Mouse (Mus musculus) forebrain, postnatal 0 days (tissue): ENCODE measurements around the gene Baiap3. TPM values are rescaled to one million over a fixed set of nuclear protein-coding genes. Genes with fewer than 3 reads are reported as not detected.

Source experiments
- ATAC-seq: fragments of 200-750 bp; cut with Nextera tagmentation; 2 replicates; pipeline ENCODE4 v1.8.0; 2017; ENCODE audit warnings: mild to moderate bottlenecking, moderate library complexity
- DNase-seq: peaks from one replicate; pipeline ENCODE4 v3.0.0-alpha.2; 2015
- H3K27ac ChIP-seq: fragments of 300-500 bp; sonication (generic); 2 replicates; pipeline ENCODE4 v1.5.1; 2014; ENCODE audit warnings: low read depth, mild to moderate bottlenecking, antibody characterized with exemption, low read length, moderate library complexity, mixed read lengths
- H3K27me3 ChIP-seq: fragments of 300-500 bp; sonication (generic); 2 replicates; pipeline ENCODE4 v1.6.1; 2014; ENCODE audit warnings: mild to moderate bottlenecking, low read length, mixed read lengths; ENCODE audit not compliant: insufficient read depth
- H3K36me3 ChIP-seq: fragments of 300-500 bp; sonication (generic); 2 replicates; pipeline ENCODE4 v1.6.1; 2014; ENCODE audit warnings: mild to moderate bottlenecking, moderate library complexity; ENCODE audit not compliant: insufficient read depth
- H3K4me1 ChIP-seq: fragments of 300-500 bp; sonication (generic); 2 replicates; pipeline ENCODE4 v1.6.1; 2014; ENCODE audit warnings: antibody characterized with exemption; ENCODE audit not compliant: insufficient read depth
- H3K4me2 ChIP-seq: fragments of 300-500 bp; sonication (generic); 2 replicates; pipeline ENCODE4 v1.6.1; 2014; ENCODE audit warnings: low read depth, mild to moderate bottlenecking, moderate library complexity
- H3K4me3 ChIP-seq: fragments of 300-500 bp; sonication (generic); 2 replicates; pipeline ENCODE4 v1.5.1; 2014; ENCODE audit warnings: low read depth, low read length, mixed read lengths
- H3K9ac ChIP-seq: fragments of 300-500 bp; sonication (generic); 2 replicates; pipeline ENCODE4 v1.6.1; 2014; ENCODE audit warnings: mild to moderate bottlenecking
- H3K9me3 ChIP-seq: fragments of 300-500 bp; sonication (generic); 2 replicates; pipeline ENCODE4 v1.6.1; 2016; ENCODE audit warnings: low read length
- CTCF ChIP-seq: sonication (generic); IDR thresholded peaks from 2 replicates; pipeline ENCODE4 v1.5.1; 2016; ENCODE audit warnings: antibody characterized with exemption, control low read depth, low read depth
- WGBS: fragments of 180-500 bp; shearing (Covaris S2); extraction: QIAGEN DNeasy Blood & Tissue Kit; methylation state at CpG from one replicate; pipeline ENCODE4 v1.1.7; 2014; 5-methylcytosine and 5-hydroxymethylcytosine counted together
- polyA plus RNA-seq: library from polyadenylated mRNA; unstranded; fragments of >200 nt; fragmentation: Nextera tagmentation; extraction: Ambion mirVana; gene quantifications from 2 replicates; pipeline ENCODE4 v1.2.1, GENCODE M21; 2015
- total RNA-seq: library from RNA; depleted of rRNA; stranded (reverse); fragments of >200 nt; gene quantifications from 2 replicates; pipeline ENCODE4 v1.2.3, GENCODE M21; 2014

The Baiap3 gene
- total and polyA plus RNA-seq, 2 experiments from 2014 or later: 16.2 to 70.8 TPM

- DNase-seq: peak; percentile 46
Observed at GRCm38 (mm10) chr17:25221821-25222503, 34.2 kb downstream of the Baiap3 start.

GRCm38 (mm10) chr17:25220746-25221145 is 35.4 kb downstream of the Baiap3 start:
- H3K4me1 ChIP-seq: no peaks in the 10 kb centered on the region
- H3K27ac ChIP-seq: no peak overlapping the region
- no peak overlapping the region for H3K9ac ChIP-seq
- H3K27me3 ChIP-seq: no peaks in the 10 kb centered on the region
- H3K4me2 ChIP-seq: no peak overlapping the region
- WGBS: 79% methylated on average over 1 of the region's 1 CpGs
- TF ChIP-seq CTCF: no peak
- DNase-seq: no peak
- ATAC-seq: no peak
- no peaks in the 10 kb centered on the region for H3K9me3 ChIP-seq
- peaks cover 33% of the 10 kb centered on the region for H3K36me3 ChIP-seq
- H3K4me3 ChIP-seq: no peak overlapping the region

More at GRCm38 (mm10) chr17:25221821-25222503, 34.2 kb downstream of the Baiap3 start:
- no peak for TF ChIP-seq CTCF
- peak overlapping the region; percentile 31 for H3K4me3 ChIP-seq
- H3K4me2 ChIP-seq: peak overlapping the region; percentile 60
- peak overlapping the region; percentile 49 for H3K9ac ChIP-seq
- 2% methylated on average over 22 of the region's 30 CpGs for WGBS
- H3K4me1 ChIP-seq: no peaks in the 10 kb centered on the region
- no peaks in the 10 kb centered on the region for H3K27me3 ChIP-seq
- H3K36me3 ChIP-seq: peaks cover 35% of the 10 kb centered on the region
- H3K9me3 ChIP-seq: no peaks in the 10 kb centered on the region
- H3K27ac ChIP-seq: no peak overlapping the region
- ATAC-seq: peak; percentile 87

GRCm38 (mm10) chr17:25219492-25220295 is 36.5 kb downstream of the Baiap3 start:
- ATAC-seq (no peak), DNase-seq (no peak)
- Histone ChIP-seq H3K4me3 (no peak overlapping the region), H3K36me3 (peaks cover 43% of the 10 kb centered on the region), H3K27ac (no peak overlapping the region), H3K27me3 (no peaks in the 10 kb centered on the region), H3K9me3 (no peaks in the 10 kb centered on the region), H3K4me2 (no peak overlapping the region), H3K4me1 (no peaks in the 10 kb centered on the region), H3K9ac (no peak overlapping the region)
- no peak for TF ChIP-seq CTCF
- WGBS: 95% methylated on average over 15 of the region's 15 CpGs

- Histone ChIP-seq H3K4me3 (no peak overlapping the region), H3K9ac (no peak overlapping the region), H3K4me2 (no peak overlapping the region), H3K27me3 (no peaks in the 10 kb centered on the region), H3K9me3 (no peaks in the 10 kb centered on the region), H3K4me1 (no peaks in the 10 kb centered on the region), H3K27ac (no peak overlapping the region), H3K36me3 (peaks cover 50% of the 10 kb centered on the region)
- WGBS: 92% methylated on average over 9 of the region's 9 CpGs
- ATAC-seq: no peak
- DNase-seq: no peak
- TF ChIP-seq CTCF: no peak
Observed at GRCm38 (mm10) chr17:25218967-25219366, 37.2 kb downstream of the Baiap3 start.

- no peak for TF ChIP-seq CTCF
- DNase-seq (no peak), ATAC-seq (no peak)
- Histone ChIP-seq H3K9me3 (no peaks in the 10 kb centered on the region), H3K36me3 (peaks cover 71% of the 10 kb centered on the region), H3K4me3 (no peak overlapping the region), H3K4me1 (no peaks in the 10 kb centered on the region), H3K27ac (no peak overlapping the region), H3K9ac (no peak overlapping the region), H3K27me3 (no peaks in the 10 kb centered on the region), H3K4me2 (no peak overlapping the region)
- 88% methylated on average over 3 of the region's 3 CpGs for WGBS
Observed at GRCm38 (mm10) chr17:25215431-25215830, 40.7 kb downstream of the Baiap3 start.

- Histone ChIP-seq H3K4me3 (no peak overlapping the region), H3K9me3 (no peaks in the 10 kb centered on the region), H3K4me1 (no peaks in the 10 kb centered on the region), H3K27me3 (no peaks in the 10 kb centered on the region), H3K9ac (no peak overlapping the region), H3K27ac (no peak overlapping the region), H3K4me2 (no peak overlapping the region), H3K36me3 (peaks cover 86% of the 10 kb centered on the region)
- TF ChIP-seq CTCF: no peak
- no peak for DNase-seq
- no peak for ATAC-seq
- WGBS: 88% methylated on average over 4 of the region's 4 CpGs
Observed at GRCm38 (mm10) chr17:25211705-25212104, 44.5 kb downstream of the Baiap3 start.
